Mouse (Mus musculus) megakaryocyte, embryonic 14.5 days (primary cell): Measurements from ENCODE around the gene Ckap5. TPM values are rescaled to one million over a fixed set of nuclear protein-coding genes. Genes with fewer than 3 reads are reported as not detected.
"Not testable (repeated sequence)": the region's sequence is repeated elsewhere in the genome, so short reads cannot be mapped to it uniquely, and the experiment has no call there.

Source experiments
- H3K27me3 ChIP-seq: replicated peaks from 2 replicates; pipeline ENCODE3; 2012; ENCODE audit warnings: inconsistent platforms
- H3K36me3 ChIP-seq: replicated peaks from 2 replicates; pipeline ENCODE3; 2012; ENCODE audit warnings: low read length, inconsistent platforms, mixed read lengths
- H3K4me1 ChIP-seq: 2 replicates; pipeline ENCODE4 v1.6.1; 2012; ENCODE audit warnings: inconsistent platforms
- H3K4me3 ChIP-seq: replicated peaks from 2 replicates; pipeline ENCODE3; 2012; ENCODE audit warnings: moderate library complexity, mild to moderate bottlenecking, inconsistent platforms
- H3K9me3 ChIP-seq: 2 replicates; pipeline ENCODE4 v1.6.1; 2012; ENCODE audit warnings: inconsistent platforms
- FLI1 ChIP-seq: IDR thresholded peaks from 2 replicates; pipeline ENCODE4 v1.6.1; 2012; ENCODE audit warnings: low read length, inconsistent platforms, mixed read lengths
- GATA1 ChIP-seq: IDR thresholded peaks from 3 replicates; pipeline ENCODE4 v1.6.1; 2012; ENCODE audit warnings: mixed read lengths, low read length, inconsistent platforms, borderline replicate concordance
- polyA plus RNA-seq: library from polyadenylated mRNA; stranded (reverse); fragments of >175 nt; gene quantifications from 2 replicates; pipeline ENCODE4 v1.2.3, GENCODE M21; 2012; ENCODE audit warnings: low replicate concordance; ENCODE audit not compliant: insufficient read depth

Gene Ckap5
- polyA plus RNA-seq, 1 experiment, result 3.6 TPM

- H3K4me1 ChIP-seq, result 0 out of 2 replicates have a peak, but pooled peaks cover 3% of the 10 kb centered on the region
- peaks cover 69% of the 10 kb centered on the region for H3K36me3 ChIP-seq
- TF ChIP-seq GATA1 (no peak), FLI1 (no peak)
- H3K27me3 ChIP-seq, result peaks cover 4% of the 10 kb centered on the region
- no peaks in the 10 kb centered on the region for H3K9me3 ChIP-seq
- no peak overlapping the region for H3K4me3 ChIP-seq
These were observed 95.8 kb downstream of the Ckap5 start for GRCm38 (mm10) chr2:91622356-91622755.

GRCm38 (mm10) chr2:91623366-91623765 is 96.8 kb downstream of the Ckap5 start:
- H3K4me3 ChIP-seq, H3K4me1 ChIP-seq, H3K9me3 ChIP-seq, H3K27me3 ChIP-seq: not testable (repeated sequence)
- H3K36me3 ChIP-seq, result peaks cover 59% of the 10 kb centered on the region

GRCm38 (mm10) chr2:91627486-91627885 is 100.9 kb downstream of the Ckap5 start:
- 0 out of 2 replicates have a peak, but pooled peaks cover 3% of the 10 kb centered on the region for H3K4me1 ChIP-seq
- H3K4me3 ChIP-seq, result no peak overlapping the region
- TF ChIP-seq FLI1 (no peak), GATA1 (no peak)
- peaks cover 30% of the 10 kb centered on the region for H3K27me3 ChIP-seq
- H3K9me3 ChIP-seq, result no peaks in the 10 kb centered on the region
- peaks cover 19% of the 10 kb centered on the region for H3K36me3 ChIP-seq

- H3K27me3 ChIP-seq, result peaks cover 35% of the 10 kb centered on the region
- TF ChIP-seq FLI1, result no peak
- TF ChIP-seq GATA1, result no peak
- H3K36me3 ChIP-seq, result peaks cover 12% of the 10 kb centered on the region
- H3K9me3 ChIP-seq, result no peaks in the 10 kb centered on the region
- no peak overlapping the region for H3K4me3 ChIP-seq
- 0 out of 2 replicates have a peak, but pooled peaks cover 3% of the 10 kb centered on the region for H3K4me1 ChIP-seq
These were observed 101.6 kb downstream of the Ckap5 start for GRCm38 (mm10) chr2:91628171-91628570.

- no peak overlapping the region for H3K4me3 ChIP-seq
- no peaks in the 10 kb centered on the region for H3K9me3 ChIP-seq
- peaks cover 5% of the 10 kb centered on the region; the same call in 1 of the 2 replicates for H3K4me1 ChIP-seq
- peaks cover 5% of the 10 kb centered on the region for H3K36me3 ChIP-seq
- no peak for TF ChIP-seq GATA1
- no peak for TF ChIP-seq FLI1
- peaks cover 40% of the 10 kb centered on the region for H3K27me3 ChIP-seq
These were observed 103.1 kb downstream of the Ckap5 start for GRCm38 (mm10) chr2:91629682-91630081.

- peaks cover 44% of the 10 kb centered on the region for H3K27me3 ChIP-seq
- H3K4me1 ChIP-seq, result peaks cover 12% of the 10 kb centered on the region
- H3K9me3 ChIP-seq, result no peaks in the 10 kb centered on the region
- TF ChIP-seq FLI1 (no peak), GATA1 (no peak)
- peaks cover under 1% of the 10 kb centered on the region for H3K36me3 ChIP-seq
- no peak overlapping the region for H3K4me3 ChIP-seq
These were observed 103.8 kb downstream of the Ckap5 start for GRCm38 (mm10) chr2:91630384-91630783.

- Histone ChIP-seq H3K4me1 (peaks cover 24% of the 10 kb centered on the region), H3K27me3 (peaks cover 42% of the 10 kb centered on the region), H3K4me3 (no peak overlapping the region), H3K9me3 (no peaks in the 10 kb centered on the region), H3K36me3 (no peaks in the 10 kb centered on the region)
- TF ChIP-seq FLI1 (no peak), GATA1 (no peak)
These were observed 105.3 kb downstream of the Ckap5 start for GRCm38 (mm10) chr2:91631826-91632225.

- Histone ChIP-seq H3K4me1 (peaks cover 27% of the 10 kb centered on the region), H3K9me3 (no peaks in the 10 kb centered on the region), H3K27me3 (peaks cover 40% of the 10 kb centered on the region), H3K4me3 (no peak overlapping the region), H3K36me3 (no peaks in the 10 kb centered on the region)
- TF ChIP-seq FLI1, result no peak
- TF ChIP-seq GATA1, result no peak
These were observed 105.8 kb downstream of the Ckap5 start for GRCm38 (mm10) chr2:91632316-91632715.

- no peak for TF ChIP-seq FLI1
- TF ChIP-seq GATA1, result no peak
- H3K36me3 ChIP-seq, result no peaks in the 10 kb centered on the region
- peaks cover 27% of the 10 kb centered on the region for H3K4me1 ChIP-seq
- no peak overlapping the region for H3K4me3 ChIP-seq
- H3K27me3 ChIP-seq, result peaks cover 36% of the 10 kb centered on the region
- no peaks in the 10 kb centered on the region for H3K9me3 ChIP-seq
These were observed 106.9 kb downstream of the Ckap5 start for GRCm38 (mm10) chr2:91633334-91633977.

GRCm38 (mm10) chr2:91634841-91635240 is 108.3 kb downstream of the Ckap5 start:
- TF ChIP-seq FLI1 (no peak), GATA1 (no peak)
- Histone ChIP-seq H3K27me3 (peaks cover 30% of the 10 kb centered on the region), H3K9me3 (no peaks in the 10 kb centered on the region), H3K4me3 (no peak overlapping the region), H3K4me1 (peaks cover 27% of the 10 kb centered on the region), H3K36me3 (no peaks in the 10 kb centered on the region)

- H3K4me3 ChIP-seq, result no peak overlapping the region
- H3K9me3 ChIP-seq, result no peaks in the 10 kb centered on the region
- no peaks in the 10 kb centered on the region for H3K36me3 ChIP-seq
- peaks cover 33% of the 10 kb centered on the region for H3K4me1 ChIP-seq
- peaks cover 24% of the 10 kb centered on the region for H3K27me3 ChIP-seq
- TF ChIP-seq GATA1 (no peak), FLI1 (no peak)
These were observed 108.9 kb downstream of the Ckap5 start for GRCm38 (mm10) chr2:91635486-91635885.
